Mouse (Mus musculus) ES-E14 (cell line): Measurements from ENCODE around the gene Ttc30a1.
"Not testable (repeated sequence)": the region's sequence is repeated elsewhere in the genome, so short reads cannot be mapped to it uniquely, and the experiment has no call there.

Experiments
- CHD2 ChIP-seq: IDR thresholded peaks from 2 replicates; pipeline ENCODE4 v1.6.1; 2014; ENCODE audit warnings: mild to moderate bottlenecking, low read depth, low read length, inconsistent platforms
- MAFK ChIP-seq: IDR thresholded peaks from 2 replicates; pipeline ENCODE4 v1.6.1; 2014; ENCODE audit warnings: mild to moderate bottlenecking, low read depth, low read length, inconsistent platforms; ENCODE audit not compliant: insufficient read depth
- ZC3H11A ChIP-seq: IDR thresholded peaks from 2 replicates; pipeline ENCODE4 v1.6.1; 2012; ENCODE audit warnings: low read depth, mild to moderate bottlenecking, inconsistent platforms, low read length, borderline replicate concordance
- ZNF384 ChIP-seq: IDR thresholded peaks from 2 replicates; pipeline ENCODE4 v1.6.1; 2012; ENCODE audit warnings: low read depth, low read length, inconsistent platforms

GRCm38 (mm10) chr2:75937520-75938116 is 44.1 kb downstream of the Ttc30a1 start:
- not testable (repeated sequence) for TF ChIP-seq ZNF384, MAFK, CHD2, ZC3H11A
